Mouse (Mus musculus): Measurements from ENCODE around the gene Otub1. TPM values are rescaled to one million over a fixed set of nuclear protein-coding genes. Genes with fewer than 3 reads are reported as not detected.

Otub1 gene
- polyA plus RNA-seq, 2 experiments, result 34.7 to 50.5 TPM

GRCm38 (mm10) chr19:7239574-7239973 is 33.5 kb upstream of the Otub1 start:
- H3K9me3 ChIP-seq (ENCODE audit: control insufficient read depth, low read length), result no peaks in the 10 kb centered on the region
- WGBS (ENCODE audit: insufficient replicate concordance), result 86% methylated on average over 3 of the region's 3 CpGs
- DNase-seq (ENCODE audit: low read depth in 3 of 3, low spot score in 3 of 3) (no peak), ATAC-seq (ENCODE audit: insufficient read depth) (no peak)
- H3K27ac ChIP-seq, result no peak overlapping the region; the same call in 1 of the 2 replicates
- peaks cover 4% of the 10 kb centered on the region for H3K36me3 ChIP-seq (replicated peaks; ENCODE audit: control insufficient read depth, insufficient read depth, low read depth)
- peak overlapping the region; percentile 73 to 90 for H3K4me3 ChIP-seq (ENCODE audit: insufficient read depth in 1 of 2, low read depth in 2 of 2, low read length in 2 of 2)
- H3K4me2 ChIP-seq (ENCODE audit: low read depth), result peak overlapping the region; percentile 72
- no peaks in the 10 kb centered on the region for H3K27me3 ChIP-seq (ENCODE audit: control insufficient read depth, insufficient read depth, low read length)
- peak overlapping the region; percentile 84 for H3K9ac ChIP-seq (replicated peaks)
- TF ChIP-seq EP300 (IDR thresholded peaks at IDR 0.05; ENCODE audit: low read depth), result no peak
- no peak for TF ChIP-seq CTCF (IDR thresholded peaks at IDR 0.05; ENCODE audit: low read depth)
- H3K4me1 ChIP-seq (replicated peaks; ENCODE audit: control insufficient read depth in 2 of 2, insufficient read depth in 2 of 2, low read length in 1 of 2), result peaks cover 8 to 10% of the 10 kb centered on the region in 2 experiments

GRCm38 (mm10) chr19:7236742-7237141 is 30.6 kb upstream of the Otub1 start:
- 73% methylated on average over 4 of the region's 4 CpGs for WGBS (ENCODE audit: insufficient replicate concordance)
- H3K27me3 ChIP-seq (ENCODE audit: control insufficient read depth, insufficient read depth, low read length), result no peaks in the 10 kb centered on the region
- no peaks in the 10 kb centered on the region for H3K9me3 ChIP-seq (ENCODE audit: control insufficient read depth, low read length)
- TF ChIP-seq EP300 (IDR thresholded peaks at IDR 0.05; ENCODE audit: low read depth) (no peak), CTCF (IDR thresholded peaks at IDR 0.05; ENCODE audit: low read depth) (no peak)
- ATAC-seq (ENCODE audit: insufficient read depth), result no peak
- no peak overlapping the region for H3K4me3 ChIP-seq (ENCODE audit: insufficient read depth in 1 of 2, low read depth in 2 of 2, low read length in 2 of 2)
- H3K4me2 ChIP-seq (ENCODE audit: low read depth), result no peak overlapping the region
- DNase-seq (ENCODE audit: low read depth in 3 of 3, low spot score in 3 of 3), result no peak
- no peak overlapping the region for H3K27ac ChIP-seq
- peaks cover 19% of the 10 kb centered on the region for H3K36me3 ChIP-seq (replicated peaks; ENCODE audit: control insufficient read depth, insufficient read depth, low read depth)
- H3K9ac ChIP-seq (replicated peaks), result no peak overlapping the region
- peaks cover 8 to 10% of the 10 kb centered on the region in 2 experiments for H3K4me1 ChIP-seq (replicated peaks; ENCODE audit: control insufficient read depth in 2 of 2, insufficient read depth in 2 of 2, low read length in 1 of 2)

GRCm38 (mm10) chr19:7236011-7236410 is 29.9 kb upstream of the Otub1 start:
- Histone ChIP-seq H3K9me3 (ENCODE audit: control insufficient read depth, low read length) (no peaks in the 10 kb centered on the region), H3K36me3 (replicated peaks; ENCODE audit: control insufficient read depth, insufficient read depth, low read depth) (peaks cover 24% of the 10 kb centered on the region), H3K4me2 (ENCODE audit: low read depth) (no peak overlapping the region), H3K27ac (no peak overlapping the region), H3K4me3 (ENCODE audit: insufficient read depth in 1 of 2, low read depth in 2 of 2, low read length in 2 of 2) (no peak overlapping the region), H3K4me1 (replicated peaks; ENCODE audit: control insufficient read depth in 2 of 2, insufficient read depth in 2 of 2, low read length in 1 of 2) (peaks cover 6 to 7% of the 10 kb centered on the region in 2 experiments), H3K27me3 (ENCODE audit: control insufficient read depth, insufficient read depth, low read length) (no peaks in the 10 kb centered on the region), H3K9ac (replicated peaks) (no peak overlapping the region)
- DNase-seq (ENCODE audit: low read depth in 3 of 3, low spot score in 3 of 3) (no peak), ATAC-seq (ENCODE audit: insufficient read depth) (no peak)
- TF ChIP-seq CTCF (IDR thresholded peaks at IDR 0.05; ENCODE audit: low read depth) (no peak), EP300 (IDR thresholded peaks at IDR 0.05; ENCODE audit: low read depth) (no peak)
- 88% methylated on average over 2 of the region's 2 CpGs for WGBS (ENCODE audit: insufficient replicate concordance)

- Histone ChIP-seq H3K27ac (no peak overlapping the region), H3K9ac (replicated peaks) (no peak overlapping the region), H3K4me1 (replicated peaks; ENCODE audit: control insufficient read depth in 2 of 2, insufficient read depth in 2 of 2, low read length in 1 of 2) (peaks cover 6 to 7% of the 10 kb centered on the region in 2 experiments), H3K36me3 (replicated peaks; ENCODE audit: control insufficient read depth, insufficient read depth, low read depth) (peaks cover 26% of the 10 kb centered on the region), H3K4me3 (ENCODE audit: insufficient read depth in 1 of 2, low read depth in 2 of 2, low read length in 2 of 2) (no peak overlapping the region), H3K27me3 (ENCODE audit: control insufficient read depth, insufficient read depth, low read length) (no peaks in the 10 kb centered on the region), H3K9me3 (ENCODE audit: control insufficient read depth, low read length) (no peaks in the 10 kb centered on the region), H3K4me2 (ENCODE audit: low read depth) (no peak overlapping the region)
- DNase-seq (ENCODE audit: low read depth in 3 of 3, low spot score in 3 of 3) (no peak), ATAC-seq (ENCODE audit: insufficient read depth) (no peak)
- TF ChIP-seq CTCF (IDR thresholded peaks at IDR 0.05; ENCODE audit: low read depth) (no peak), EP300 (IDR thresholded peaks at IDR 0.05; ENCODE audit: low read depth) (no peak)
- 78% methylated on average over 9 of the region's 9 CpGs for WGBS (ENCODE audit: insufficient replicate concordance)
Observed at GRCm38 (mm10) chr19:7235461-7235860, 29.3 kb upstream of the Otub1 start.

- Histone ChIP-seq H3K36me3 (replicated peaks; ENCODE audit: control insufficient read depth, insufficient read depth, low read depth) (peaks cover 33% of the 10 kb centered on the region), H3K4me3 (ENCODE audit: insufficient read depth in 1 of 2, low read depth in 2 of 2, low read length in 2 of 2) (no peak overlapping the region), H3K4me2 (ENCODE audit: low read depth) (no peak overlapping the region), H3K27ac (no peak overlapping the region), H3K9ac (replicated peaks) (no peak overlapping the region), H3K27me3 (ENCODE audit: control insufficient read depth, insufficient read depth, low read length) (no peaks in the 10 kb centered on the region), H3K4me1 (replicated peaks; ENCODE audit: control insufficient read depth in 2 of 2, insufficient read depth in 2 of 2, low read length in 1 of 2) (peaks cover 2% of the 10 kb centered on the region in 2 experiments), H3K9me3 (ENCODE audit: control insufficient read depth, low read length) (no peaks in the 10 kb centered on the region)
- 54% methylated on average over 8 of the region's 8 CpGs for WGBS (ENCODE audit: insufficient replicate concordance)
- TF ChIP-seq EP300 (IDR thresholded peaks at IDR 0.05; ENCODE audit: low read depth) (no peak), CTCF (IDR thresholded peaks at IDR 0.05; ENCODE audit: low read depth) (peak; percentile 87)
- peak in 1 of 3 experiments; percentile 45 for DNase-seq (ENCODE audit: low read depth in 3 of 3, low spot score in 3 of 3)
- ATAC-seq (ENCODE audit: insufficient read depth), result peak; percentile 50; the same call in 1 of the 2 replicates
Observed at GRCm38 (mm10) chr19:7234537-7235221, 28.6 kb upstream of the Otub1 start.

Measured in liver, embryonic 14.5 days (tissue).